Mouse (Mus musculus) myocyte (in vitro differentiated cells): ENCODE measurements at regions not wholly inside any gene's neighbourhood (a gene's known extent, or its start where the extent isn't known, plus 50 kb on each side); places are given as distances from the start of the nearest gene placed in this dataset.

ENCODE experiments used
- CEBPB ChIP-seq: IDR thresholded peaks from 2 replicates; pipeline ENCODE4 v1.6.1; 2011; ENCODE audit warnings: mild to moderate bottlenecking, moderate library complexity; ENCODE audit not compliant: poor library complexity, insufficient read depth, severe bottlenecking
- E2F4 ChIP-seq: IDR thresholded peaks from one replicate; pipeline ENCODE4 v1.6.1; 2011; ENCODE audit warnings: mild to moderate bottlenecking, control low read depth, moderate library complexity; ENCODE audit not compliant: insufficient read depth
- MAX ChIP-seq: IDR thresholded peaks from one replicate; pipeline ENCODE4 v1.6.1; 2011; ENCODE audit warnings: low read depth, mild to moderate bottlenecking, control low read depth
- MYOD1 ChIP-seq, 3 experiments: IDR thresholded peaks; one replicate each; pipeline ENCODE4 v1.6.1; 2011; ENCODE audit warnings: control low read depth in 2 of 3, low read depth in 2 of 3, mild to moderate bottlenecking in 2 of 3, moderate library complexity in 1 of 3; ENCODE audit not compliant: insufficient read length in 2 of 3, control insufficient read depth in 1 of 3
- MYOG ChIP-seq, 3 experiments: IDR thresholded peaks; one replicate each; pipeline ENCODE4 v1.6.1; 2011; ENCODE audit warnings: control low read depth in 2 of 3, low read depth in 2 of 3, mild to moderate bottlenecking in 2 of 3; ENCODE audit not compliant: insufficient read length in 2 of 3, control insufficient read depth in 1 of 3, insufficient read depth in 1 of 3
- POLR2A ChIP-seq: IDR thresholded peaks from one replicate; pipeline ENCODE4 v1.6.1; 2011; ENCODE audit warnings: low read depth, mild to moderate bottlenecking, control low read depth, moderate library complexity; ENCODE audit not compliant: insufficient read length
- POLR2AphosphoS2 ChIP-seq: IDR thresholded peaks from one replicate; pipeline ENCODE4 v1.6.1; 2011; ENCODE audit warnings: low read depth, control low read depth; ENCODE audit not compliant: insufficient read length
- REST ChIP-seq: IDR thresholded peaks from one replicate; pipeline ENCODE4 v1.6.1; 2011; ENCODE audit warnings: mild to moderate bottlenecking, control low read depth, moderate library complexity; ENCODE audit not compliant: insufficient read depth, insufficient read length
- TCF12 ChIP-seq: IDR thresholded peaks from one replicate; pipeline ENCODE4 v1.6.1; 2011; ENCODE audit warnings: mild to moderate bottlenecking, control low read depth; ENCODE audit not compliant: poor library complexity, insufficient read depth, severe bottlenecking
- USF1 ChIP-seq: IDR thresholded peaks from one replicate; pipeline ENCODE4 v1.6.1; 2011; ENCODE audit warnings: low read depth, mild to moderate bottlenecking, control low read depth, moderate library complexity

- TF ChIP-seq POLR2A: no peak
- no peak for TF ChIP-seq REST
- no peak for TF ChIP-seq USF1
- no peak for TF ChIP-seq MYOD1 (IDR thresholded peaks at IDR 0.05; ENCODE audit: control insufficient read depth in 1 of 3, insufficient read length in 2 of 3, low read depth in 2 of 3)
- TF ChIP-seq TCF12: no peak
- no peak for TF ChIP-seq E2F4
- TF ChIP-seq CEBPB: no peak
- no peak for TF ChIP-seq MAX
- TF ChIP-seq MYOG (IDR thresholded peaks at IDR 0.05; ENCODE audit: control insufficient read depth in 1 of 3, insufficient read depth in 1 of 3, insufficient read length in 2 of 3, low read depth in 2 of 3): no peak
- no peak for TF ChIP-seq POLR2AphosphoS2
These were observed 128.0 kb upstream of the Sox11 start for GRCm38 (mm10) chr12:27470346-27470745.
